8 mouse cellular contexts compared by ENCODE assay signal in the genomic region with DNA sequence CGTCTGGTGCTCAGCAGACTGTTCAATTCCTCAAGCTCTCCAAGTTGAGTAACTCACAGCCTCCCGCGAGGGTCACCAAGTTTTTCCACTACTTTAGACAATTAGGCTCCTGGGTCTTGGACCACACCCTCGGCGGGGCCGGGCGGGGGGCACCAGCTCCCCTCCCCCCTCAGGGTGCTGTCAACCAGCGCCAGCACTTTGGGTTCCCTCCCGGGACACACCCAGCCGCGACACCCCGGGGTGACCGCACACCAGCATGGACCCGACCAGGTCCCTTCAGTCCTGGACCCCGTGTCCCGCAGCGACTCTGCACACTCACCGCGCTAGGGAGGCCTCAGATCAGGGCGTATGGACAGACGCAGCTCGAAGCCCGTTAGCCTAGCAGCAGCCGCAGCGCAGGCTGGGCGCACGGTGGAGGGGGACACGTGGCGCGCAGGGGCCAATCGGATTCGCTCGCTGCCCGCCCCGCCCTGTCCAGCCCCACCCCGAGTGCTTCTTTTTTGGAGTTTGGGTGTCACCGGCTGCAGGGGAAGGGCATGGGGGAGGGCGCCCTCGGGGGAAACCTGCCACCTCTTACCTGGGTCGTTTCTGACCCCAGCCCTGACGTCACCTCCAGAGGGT. TPM values are rescaled to one million over a fixed set of nuclear protein-coding genes. Genes with fewer than 3 reads are reported as not detected.
A peak's percentile ranks its signal among the peaks of the same experiment; 100 is the strongest.
DNase-seq lines count a peak whose midpoint lies in the region; ATAC-seq and TF ChIP-seq lines count a peak whose summit lies in the region.

Gene Anxa6 (minus strand): TSS at position 406 of the 621 bp plus-strand sequence.

- peak within 1 kb of the TSS; percentile 58 for H3K4me3 ChIP-seq in hindbrain, postnatal 0 days (ENCODE audit: low read length)

- no peaks in the 10 kb centered on the region for H3K27me3 ChIP-seq in hindbrain, postnatal 0 days (ENCODE audit: insufficient read depth, low read length)

- no peak for TF ChIP-seq CTCF in hindbrain, postnatal 0 days (IDR thresholded peaks at IDR 0.05; ENCODE audit: low read depth)

- H3K9me3 ChIP-seq in hindbrain, postnatal 0 days (ENCODE audit: low read length) = no peaks in the 10 kb centered on the region

- peak within 1 kb of the TSS; percentile 98 for H3K4me2 ChIP-seq in hindbrain, postnatal 0 days (ENCODE audit: low read depth, low read length)

- 1% methylated on average over 39 of the region's 41 CpGs for WGBS in hindbrain, postnatal 0 days

- peak; percentile 82 for ATAC-seq in common myeloid progenitor, adult 5-6 weeks (replicated peaks; ENCODE audit: low read depth, poor library complexity, severe bottlenecking)
- ATAC-seq in hindbrain, postnatal 0 days = peak; percentile 92

- no peaks in the 10 kb centered on the region for H3K36me3 ChIP-seq in hindbrain, postnatal 0 days (ENCODE audit: insufficient read depth, low read length)

- peak; percentile 82 for DNase-seq in adipocyte (ENCODE audit: low spot score)
- peak; percentile 71 to 80 for DNase-seq in gastrocnemius, adult 8-10 months (ENCODE audit: low spot score in 2 of 2)
- peak; percentile 82 for DNase-seq in hindbrain, postnatal 0 days (ENCODE audit: low spot score)
- DNase-seq in left cerebral cortex, postnatal 25 days (ENCODE audit: low spot score in 2 of 2) = peak; percentile 77 to 83
- DNase-seq in mesoderm, embryonic 11.5 days (ENCODE audit: low read depth, low spot score) = peak; percentile 68
- peak; percentile 84 for DNase-seq in right cerebral cortex, postnatal 25 days
- peak; percentile 79 to 82 for DNase-seq in urinary bladder, postnatal 36 days (ENCODE audit: low spot score in 2 of 2)

- intact Hi-C loops in left cerebral cortex, postnatal 25 days (cut with DNase I) = no loop called here

- peak within 1 kb of the TSS; percentile 57 for H3K9ac ChIP-seq in hindbrain, postnatal 0 days (replicated peaks; ENCODE audit: low read length)

- H3K4me1 ChIP-seq in hindbrain, postnatal 0 days (ENCODE audit: insufficient read depth, low read length) = peaks cover 14% of the 10 kb centered on the region

- H3K27ac ChIP-seq in hindbrain, postnatal 0 days = peak within 1 kb of the TSS; percentile 49; the same call in 1 of the 2 replicates

RNA-seq across cellular contexts. Expression of gene Anxa6, which starts in this region (rescaled TPM):
- 46.0 and 55.3 TPM in 2 replicates for total RNA-seq in common myeloid progenitor, adult 5-6 weeks (2017)
- total RNA-seq in gastrocnemius, adult 8-10 months (2022) = 100 to 1,000 TPM; 160 to 179 (median 170) TPM
- total RNA-seq in hindbrain, postnatal 0 days (2014; rRNA removed) = 83.2 and 86.0 TPM in 2 replicates
- polyA plus RNA-seq in hindbrain, postnatal 0 days (2015; fragmentation: Nextera tagmentation; extraction: Ambion mirVana) = 71.3 and 74.8 TPM in 2 replicates
- total RNA-seq in left cerebral cortex, postnatal 25 days (2021) = 10 to 100 TPM; 81.1 to 89.5 TPM

Comparison
In these comparisons a context has a peak if more than half of its experiments do, and no peak if none do; other contexts are left out.
1. Peak in every context shown above with its lines: DNase-seq, ATAC-seq, H3K4me3 ChIP-seq and H3K27ac ChIP-seq.